Mouse (Mus musculus): Measurements from ENCODE around the gene Lhx4. TPM values are rescaled to one million over a fixed set of nuclear protein-coding genes. Genes with fewer than 3 reads are reported as not detected.

Gene Lhx4
- polyA plus RNA-seq, 1 experiment from 2014 or later = not detected

DNA sequence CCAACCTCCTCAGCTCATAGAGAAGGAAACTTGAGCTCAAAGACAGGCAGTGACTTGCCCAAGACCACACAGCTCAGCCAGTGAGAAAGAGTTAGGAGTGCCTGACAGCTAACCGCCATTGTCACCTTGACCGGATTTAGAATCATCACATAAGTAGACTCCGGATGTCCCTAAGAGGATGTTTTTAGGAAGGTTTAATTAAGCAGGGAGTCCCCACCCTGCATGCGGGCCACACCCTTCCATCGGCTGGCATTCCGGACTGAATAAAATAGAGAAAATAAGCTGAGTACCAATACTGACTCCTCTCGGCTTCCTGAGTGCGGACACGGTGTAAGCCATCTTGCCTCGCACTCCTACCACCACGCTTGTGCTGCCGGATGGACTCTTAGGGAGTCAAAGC is 34.2 kb downstream of the Lhx4 start:
- DNase-seq (no peak), ATAC-seq (no peak)
- no peaks in the 10 kb centered on the region for H3K4me1 ChIP-seq (ENCODE audit: insufficient read depth)
- H3K27ac ChIP-seq (ENCODE audit: low read depth) = no peak overlapping the region
- WGBS (ENCODE audit: insufficient replicate concordance) = 86% methylated on average over 12 of the region's 12 CpGs
- H3K27me3 ChIP-seq (ENCODE audit: insufficient read depth, low read length) = 0 out of 2 replicates have a peak, but pooled peaks cover 6% of the 10 kb centered on the region
- H3K9me3 ChIP-seq (ENCODE audit: low read length) = no peaks in the 10 kb centered on the region
- no peak overlapping the region for H3K9ac ChIP-seq (replicated peaks)
- no peaks in the 10 kb centered on the region for H3K36me3 ChIP-seq (replicated peaks; ENCODE audit: insufficient read depth, low read length)
- H3K4me3 ChIP-seq (ENCODE audit: low read depth, low read length) = no peak overlapping the region
- no peak overlapping the region for H3K4me2 ChIP-seq (ENCODE audit: low read depth, low read length)
- TF ChIP-seq CTCF (IDR thresholded peaks at IDR 0.05; ENCODE audit: low read depth) (no peak), EP300 (IDR thresholded peaks at IDR 0.05; ENCODE audit: low read depth) (no peak)

GRCm38 (mm10) chr1:155715366-155715765 is 36.1 kb downstream of the Lhx4 start:
- Histone ChIP-seq H3K4me3 (ENCODE audit: low read depth, low read length) (no peak overlapping the region), H3K4me2 (ENCODE audit: low read depth, low read length) (no peak overlapping the region), H3K9ac (replicated peaks) (no peak overlapping the region), H3K27me3 (ENCODE audit: insufficient read depth, low read length) (no peaks in the 10 kb centered on the region), H3K27ac (ENCODE audit: low read depth) (no peak overlapping the region), H3K9me3 (ENCODE audit: low read length) (no peaks in the 10 kb centered on the region), H3K4me1 (ENCODE audit: insufficient read depth) (no peaks in the 10 kb centered on the region), H3K36me3 (replicated peaks; ENCODE audit: insufficient read depth, low read length) (no peaks in the 10 kb centered on the region)
- TF ChIP-seq EP300 (IDR thresholded peaks at IDR 0.05; ENCODE audit: low read depth) (no peak), CTCF (IDR thresholded peaks at IDR 0.05; ENCODE audit: low read depth) (no peak)
- no peak for DNase-seq
- no peak for ATAC-seq

- H3K9me3 ChIP-seq (ENCODE audit: low read length) = no peaks in the 10 kb centered on the region
- no peaks in the 10 kb centered on the region for H3K27me3 ChIP-seq (ENCODE audit: insufficient read depth, low read length)
- DNase-seq (no peak), ATAC-seq (no peak)
- TF ChIP-seq CTCF (IDR thresholded peaks at IDR 0.05; ENCODE audit: low read depth) (no peak), EP300 (IDR thresholded peaks at IDR 0.05; ENCODE audit: low read depth) (no peak)
- no peak overlapping the region for H3K27ac ChIP-seq (ENCODE audit: low read depth)
- no peaks in the 10 kb centered on the region for H3K4me1 ChIP-seq (ENCODE audit: insufficient read depth)
- 46% methylated on average over 2 of the region's 2 CpGs for WGBS (ENCODE audit: insufficient replicate concordance)
- H3K9ac ChIP-seq (replicated peaks) = no peak overlapping the region
- no peak overlapping the region for H3K4me3 ChIP-seq (ENCODE audit: low read depth, low read length)
- no peaks in the 10 kb centered on the region for H3K36me3 ChIP-seq (replicated peaks; ENCODE audit: insufficient read depth, low read length)
- H3K4me2 ChIP-seq (ENCODE audit: low read depth, low read length) = no peak overlapping the region
Observed at GRCm38 (mm10) chr1:155713306-155713705, 38.2 kb downstream of the Lhx4 start.

DNA sequence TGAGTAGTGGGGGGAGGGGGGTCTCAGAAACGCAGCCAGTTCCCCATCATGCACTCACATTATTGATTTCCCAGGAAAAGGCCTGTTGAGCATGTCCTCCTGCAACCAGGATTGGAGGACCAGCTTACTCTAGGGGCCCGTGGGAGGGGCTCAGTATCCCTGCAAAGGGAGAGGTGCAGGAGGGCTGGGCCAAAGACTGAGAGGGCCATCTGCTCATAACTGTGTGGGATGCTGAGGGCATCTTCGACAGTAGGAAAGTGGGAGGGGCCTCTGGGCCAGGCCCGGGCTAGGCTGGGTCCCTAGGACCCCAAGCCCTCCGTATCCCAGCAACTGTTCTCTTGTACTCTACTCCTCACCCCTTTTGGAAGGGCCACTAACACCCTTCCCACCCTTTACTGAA is 47.3 kb downstream of the Lhx4 start:
- Histone ChIP-seq H3K4me2 (ENCODE audit: low read depth, low read length) (no peak overlapping the region), H3K4me1 (ENCODE audit: insufficient read depth) (no peaks in the 10 kb centered on the region), H3K27ac (ENCODE audit: low read depth) (no peak overlapping the region), H3K27me3 (ENCODE audit: insufficient read depth, low read length) (no peaks in the 10 kb centered on the region), H3K36me3 (replicated peaks; ENCODE audit: insufficient read depth, low read length) (no peaks in the 10 kb centered on the region), H3K4me3 (ENCODE audit: low read depth, low read length) (no peak overlapping the region), H3K9me3 (ENCODE audit: low read length) (no peaks in the 10 kb centered on the region), H3K9ac (replicated peaks) (no peak overlapping the region)
- ATAC-seq = no peak
- 59% methylated on average over 5 of the region's 5 CpGs for WGBS (ENCODE audit: insufficient replicate concordance)
- no peak for TF ChIP-seq EP300 (IDR thresholded peaks at IDR 0.05; ENCODE audit: low read depth)
- no peak for TF ChIP-seq CTCF (IDR thresholded peaks at IDR 0.05; ENCODE audit: low read depth)
- no peak for DNase-seq

DNA sequence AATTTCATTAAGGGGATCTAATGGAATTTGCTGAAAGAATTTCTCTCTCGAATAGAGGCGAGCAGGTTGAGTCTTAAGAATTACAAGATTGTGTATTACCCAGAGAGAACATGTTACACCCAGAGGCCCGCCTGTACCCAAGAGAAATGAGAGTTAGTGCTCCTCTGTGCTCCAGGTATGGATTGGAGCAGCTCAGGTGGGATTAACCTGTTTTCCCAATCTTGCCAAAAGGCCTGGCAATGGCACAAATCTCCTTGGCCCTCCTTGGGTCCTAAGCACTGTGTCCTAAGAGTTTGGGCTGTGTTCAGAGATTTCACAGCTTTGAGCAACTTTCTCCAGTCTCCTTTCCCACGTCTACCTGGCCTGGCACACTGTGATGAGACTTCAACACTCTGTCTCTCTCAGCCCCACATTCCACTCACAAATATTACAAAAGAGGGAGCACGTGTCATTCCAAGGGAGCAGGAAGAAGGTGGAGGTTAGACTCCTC is 48.2 kb downstream of the Lhx4 start:
- H3K9ac ChIP-seq (replicated peaks) = no peak overlapping the region
- ATAC-seq = no peak
- no peaks in the 10 kb centered on the region for H3K4me1 ChIP-seq (ENCODE audit: insufficient read depth)
- no peak overlapping the region for H3K4me3 ChIP-seq (ENCODE audit: low read depth, low read length)
- H3K4me2 ChIP-seq (ENCODE audit: low read depth, low read length) = no peak overlapping the region
- 74% methylated on average over 5 of the region's 5 CpGs for WGBS (ENCODE audit: insufficient replicate concordance)
- H3K27me3 ChIP-seq (ENCODE audit: insufficient read depth, low read length) = no peaks in the 10 kb centered on the region
- TF ChIP-seq CTCF (IDR thresholded peaks at IDR 0.05; ENCODE audit: low read depth) (no peak), EP300 (IDR thresholded peaks at IDR 0.05; ENCODE audit: low read depth) (no peak)
- no peaks in the 10 kb centered on the region for H3K36me3 ChIP-seq (replicated peaks; ENCODE audit: insufficient read depth, low read length)
- no peak for DNase-seq
- no peaks in the 10 kb centered on the region for H3K9me3 ChIP-seq (ENCODE audit: low read length)
- no peak overlapping the region for H3K27ac ChIP-seq (ENCODE audit: low read depth)

- no peak overlapping the region for H3K27ac ChIP-seq (ENCODE audit: low read depth)
- H3K36me3 ChIP-seq (replicated peaks; ENCODE audit: insufficient read depth, low read length) = no peaks in the 10 kb centered on the region
- H3K4me2 ChIP-seq (ENCODE audit: low read depth, low read length) = no peak overlapping the region
- no peaks in the 10 kb centered on the region for H3K9me3 ChIP-seq (ENCODE audit: low read length)
- TF ChIP-seq CTCF (IDR thresholded peaks at IDR 0.05; ENCODE audit: low read depth) = no peak
- TF ChIP-seq EP300 (IDR thresholded peaks at IDR 0.05; ENCODE audit: low read depth) = no peak
- H3K4me1 ChIP-seq (ENCODE audit: insufficient read depth) = no peaks in the 10 kb centered on the region
- no peak for ATAC-seq
- no peaks in the 10 kb centered on the region for H3K27me3 ChIP-seq (ENCODE audit: insufficient read depth, low read length)
- no peak overlapping the region for H3K9ac ChIP-seq (replicated peaks)
- no peak for DNase-seq
- H3K4me3 ChIP-seq (ENCODE audit: low read depth, low read length) = no peak overlapping the region
Observed at GRCm38 (mm10) chr1:155700886-155701285, 50.6 kb downstream of the Lhx4 start.
